Mouse (Mus musculus): ENCODE results near the gene Alppl2.

The Alppl2 gene

DNA sequence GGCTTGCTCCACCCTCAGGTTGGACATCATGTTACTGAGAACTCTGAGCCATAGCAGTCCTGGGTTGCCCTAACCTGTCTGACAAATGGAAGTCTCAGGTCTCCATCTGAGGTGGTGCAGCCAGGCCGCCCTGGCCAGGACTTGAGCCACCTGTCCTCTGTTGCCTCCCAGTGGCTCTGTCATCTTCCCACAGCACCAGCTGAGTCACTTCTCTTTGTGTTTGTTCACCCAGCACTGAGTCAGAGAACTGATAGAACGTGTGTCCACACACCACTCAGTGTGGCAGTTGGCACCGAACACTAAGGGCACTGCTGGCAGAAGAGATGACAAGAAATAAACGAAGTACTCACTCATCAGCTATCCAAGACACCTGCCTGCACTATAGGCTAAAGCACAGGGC is 38.4 kb downstream of the Alppl2 start:
- in situ Hi-C loops (cut with MboI; ENCODE audit: low sequenced_read_pairs) = no loop called here

DNA sequence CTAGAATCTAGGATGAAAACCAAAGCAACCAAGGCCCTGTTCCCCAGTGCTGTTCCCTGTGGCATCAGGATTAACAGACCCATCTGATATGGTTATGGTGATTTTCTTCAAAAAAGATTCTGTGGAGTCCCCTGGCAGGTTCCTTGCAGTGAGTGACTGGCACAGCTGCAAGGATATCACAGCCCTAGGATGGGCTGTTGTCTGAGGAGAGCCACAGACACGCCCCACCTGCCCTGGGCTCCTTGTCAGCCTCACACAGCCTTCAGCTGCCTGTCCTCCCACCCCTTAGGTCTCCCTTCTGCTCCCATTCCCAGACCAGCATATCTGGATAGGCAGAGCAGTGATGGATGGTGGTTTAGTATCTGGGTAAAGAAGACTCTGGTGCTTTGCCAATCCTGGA is 39.0 kb downstream of the Alppl2 start:
- in situ Hi-C loops (cut with MboI; ENCODE audit: low sequenced_read_pairs) = no loop called here

DNA sequence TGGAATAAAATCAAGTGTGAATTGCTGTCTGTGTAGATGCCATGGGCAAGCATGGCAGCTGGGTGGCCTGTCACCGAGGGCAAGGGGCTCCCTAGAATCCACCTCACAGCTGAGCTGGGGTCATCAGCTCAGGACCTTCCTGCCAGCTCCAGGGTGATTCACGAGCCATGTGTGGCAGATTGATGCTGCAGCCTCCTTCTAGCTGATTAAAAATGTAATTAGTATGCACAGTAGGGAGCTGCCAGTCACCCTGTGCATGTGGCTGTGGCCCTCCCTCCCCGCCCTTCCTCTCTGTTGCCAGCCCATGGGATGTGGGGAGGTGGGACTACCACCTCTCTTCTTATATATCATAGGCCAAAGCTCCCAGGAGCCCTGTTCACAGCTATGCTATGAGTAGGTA is 39.7 kb downstream of the Alppl2 start:
- in situ Hi-C loops (cut with MboI; ENCODE audit: low sequenced_read_pairs) = no loop called here

DNA sequence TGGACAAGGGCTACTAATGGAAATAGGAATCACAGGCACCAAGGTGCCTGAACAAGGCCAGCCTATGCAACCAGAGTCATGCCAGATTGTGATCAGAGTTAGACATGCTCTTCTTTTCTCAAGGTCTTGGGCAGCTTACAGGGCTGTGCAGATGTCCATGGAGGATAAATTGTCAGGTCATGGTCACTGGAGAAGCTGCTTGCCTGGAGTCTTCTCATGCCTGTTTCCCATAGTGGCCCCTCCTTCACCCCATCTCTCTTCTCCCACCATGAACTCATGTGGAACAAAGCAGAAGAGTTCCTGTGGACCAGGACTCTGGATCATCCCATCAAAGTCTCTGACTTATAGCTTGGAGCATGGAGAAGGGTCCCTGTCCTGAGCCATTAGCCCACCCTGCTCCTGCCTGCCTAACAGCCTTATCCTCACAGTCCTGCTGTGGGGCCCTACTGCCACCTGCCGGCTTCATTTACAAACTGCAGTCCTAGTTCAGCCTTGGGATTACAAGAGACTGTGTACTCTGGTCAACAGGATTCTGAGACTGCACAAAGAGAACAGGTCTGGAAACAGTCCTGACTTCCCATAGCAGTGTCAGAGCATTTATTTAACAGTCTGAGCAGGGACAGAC is 47.8 kb downstream of the Alppl2 start:
- in situ Hi-C loops (cut with MboI; ENCODE audit: low sequenced_read_pairs) = loop anchor here (5.0 to 10.0 kb wide), 2 partner anchors 395 to 427 kb away; no protein-coding TSS in a partner anchor

DNA sequence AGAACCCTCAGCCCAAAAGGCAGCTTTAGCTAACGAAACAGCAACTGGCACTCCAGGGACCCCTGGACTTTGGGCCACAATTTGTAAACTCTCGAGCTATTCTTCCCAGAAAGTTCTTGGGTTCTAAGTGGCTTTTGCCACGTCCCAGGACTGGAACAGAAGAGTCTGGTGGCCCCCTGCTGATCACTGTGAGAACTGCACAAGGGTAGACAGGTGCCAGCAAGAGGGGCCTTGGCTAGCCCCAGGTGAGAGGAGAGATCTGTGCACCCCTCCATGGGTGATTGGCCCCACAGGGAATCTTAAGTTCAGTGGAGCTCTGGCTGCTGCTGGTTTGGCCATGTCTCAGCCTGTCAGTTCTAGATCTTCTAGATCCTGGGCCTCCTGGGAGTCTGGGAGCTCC is 48.6 kb downstream of the Alppl2 start:
- in situ Hi-C loops (cut with MboI; ENCODE audit: low sequenced_read_pairs) = loop anchor here (5.0 to 10.0 kb wide), 2 partner anchors 394 to 426 kb away; no protein-coding TSS in a partner anchor

DNA sequence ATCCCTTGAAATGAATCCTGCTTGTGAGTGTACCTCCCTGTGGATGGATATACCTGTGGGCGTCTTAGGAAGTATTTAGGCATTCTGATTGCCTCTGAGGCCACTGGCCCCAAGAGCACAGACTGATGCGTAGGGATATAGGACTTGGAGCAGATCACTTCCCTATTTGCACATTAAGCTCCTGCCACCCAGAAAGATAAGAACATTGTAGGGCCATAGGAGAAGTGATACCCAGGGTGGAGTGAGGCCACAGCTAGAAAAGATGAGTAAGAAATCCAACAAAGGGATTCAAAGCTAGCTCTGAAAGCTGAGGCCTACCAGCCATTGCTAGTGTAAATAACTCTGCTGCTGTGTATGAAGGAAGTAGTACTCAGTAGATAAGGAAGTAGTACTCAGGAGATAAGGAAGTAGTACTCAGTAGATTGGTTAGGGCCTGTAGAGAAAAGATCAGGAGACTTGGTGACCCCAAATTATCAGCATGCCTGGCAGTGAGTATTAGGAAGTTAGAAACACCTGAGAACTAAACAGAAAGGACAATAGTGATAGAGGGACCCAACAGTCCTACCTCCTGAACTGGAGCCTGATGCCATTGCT is 51.2 kb downstream of the Alppl2 start:
- in situ Hi-C loops (cut with MboI; ENCODE audit: low sequenced_read_pairs) = no loop called here

Measured in CH12F3 (cell line).